Mouse (Mus musculus) lung, embryonic 16.5 days (tissue): ENCODE data around the gene Plekhg3. TPM values are rescaled to one million over a fixed set of nuclear protein-coding genes. Genes with fewer than 3 reads are reported as not detected.

Source experiments
- ATAC-seq: fragments of 200-750 bp; cut with Nextera tagmentation; 2 replicates; pipeline ENCODE4 v1.8.0; 2017; ENCODE audit warnings: low read depth, mild to moderate bottlenecking, moderate library complexity
- H3K27ac ChIP-seq: fragments of 300-500 bp; sonication (generic); 2 replicates; pipeline ENCODE4 v1.5.1; 2014; ENCODE audit warnings: mild to moderate bottlenecking, control low read depth, low read length
- H3K27me3 ChIP-seq: fragments of 300-500 bp; sonication (generic); 2 replicates; pipeline ENCODE4 v1.6.1; 2014; ENCODE audit warnings: low read depth, low read length, mixed read lengths; ENCODE audit not compliant: control insufficient read depth, insufficient read depth
- H3K36me3 ChIP-seq: fragments of 300-500 bp; sonication (generic); 2 replicates; pipeline ENCODE4 v1.6.1; 2014; ENCODE audit warnings: low read length; ENCODE audit not compliant: control insufficient read depth, insufficient read depth
- H3K4me1 ChIP-seq: fragments of 300-500 bp; sonication (generic); replicated peaks from 2 replicates; pipeline ENCODE4 v1.6.1; 2014; ENCODE audit warnings: low read length, mixed read lengths; ENCODE audit not compliant: control insufficient read depth, insufficient read depth
- H3K4me2 ChIP-seq: fragments of 300-500 bp; sonication (generic); 2 replicates; pipeline ENCODE4 v1.6.1; 2014; ENCODE audit warnings: low read depth, low read length, control low read depth
- H3K4me3 ChIP-seq: fragments of 300-500 bp; sonication (generic); 2 replicates; pipeline ENCODE4 v1.5.1; 2014; ENCODE audit warnings: mild to moderate bottlenecking, low read length, control low read depth
- H3K9ac ChIP-seq: fragments of 300-500 bp; sonication (generic); 2 replicates; pipeline ENCODE4 v1.6.1; 2014; ENCODE audit warnings: low read length, control low read depth
- H3K9me3 ChIP-seq: fragments of 300-500 bp; sonication (generic); 2 replicates; pipeline ENCODE4 v1.6.1; 2016; ENCODE audit warnings: low read length; ENCODE audit not compliant: control insufficient read depth
- WGBS: fragments of 180-500 bp; shearing (Covaris S2); extraction: QIAGEN DNeasy Blood & Tissue Kit; methylation state at CpG from one replicate; pipeline ENCODE4 v1.1.7; 2014; 5-methylcytosine and 5-hydroxymethylcytosine counted together
- polyA plus RNA-seq: library from polyadenylated mRNA; unstranded; fragments of >200 nt; fragmentation: Nextera tagmentation; extraction: Ambion mirVana; gene quantifications from 2 replicates; pipeline ENCODE4 v1.2.1, GENCODE M21; 2015

Gene Plekhg3
- polyA plus RNA-seq, 1 experiment from 2014 or later, result 7.5 TPM

DNA sequence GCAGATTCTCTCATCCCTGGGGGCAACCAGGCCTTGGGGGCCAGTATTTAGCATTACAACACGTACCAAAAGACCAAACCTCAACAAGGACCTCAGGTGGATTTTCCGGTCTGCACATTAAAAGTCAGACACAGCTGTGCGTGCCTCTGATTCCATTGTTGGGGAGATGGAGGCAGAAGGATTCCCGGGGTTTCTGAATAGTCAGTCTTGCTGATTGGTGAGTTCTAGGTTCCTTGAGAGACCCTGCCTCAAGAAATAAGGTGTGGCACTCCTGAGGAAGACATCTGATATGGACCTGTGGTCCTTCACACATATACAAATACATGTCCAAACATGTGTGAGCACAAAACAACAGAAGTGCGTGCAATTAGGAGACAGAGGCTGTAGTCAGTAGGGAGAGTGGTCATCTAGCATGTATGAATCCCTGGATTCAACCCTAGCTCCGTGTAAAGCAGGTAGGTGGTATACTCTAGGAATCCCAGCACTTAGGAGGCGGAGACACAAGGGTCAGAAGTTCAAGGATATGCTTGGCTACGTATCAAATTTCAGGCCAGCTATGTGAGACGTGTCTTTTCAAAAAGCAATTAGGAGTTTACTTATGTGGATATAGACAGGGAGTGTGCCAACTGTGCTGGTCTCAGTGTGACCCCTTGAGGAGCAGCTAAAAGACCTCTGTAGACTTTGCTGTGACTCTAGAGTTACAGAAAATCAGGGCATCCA is 39.7 kb downstream of the Plekhg3 start:
- no peak overlapping the region for H3K4me2 ChIP-seq
- ATAC-seq, result peak; percentile 42; the same call in 1 of the 2 replicates
- H3K36me3 ChIP-seq, result peaks cover 11% of the 10 kb centered on the region
- H3K9me3 ChIP-seq, result peaks cover 3% of the 10 kb centered on the region; the same call in 1 of the 2 replicates
- no peak overlapping the region for H3K4me3 ChIP-seq
- H3K27ac ChIP-seq, result no peak overlapping the region
- H3K27me3 ChIP-seq, result no peaks in the 10 kb centered on the region
- H3K9ac ChIP-seq, result no peak overlapping the region
- H3K4me1 ChIP-seq, result peaks cover 6% of the 10 kb centered on the region; the same call in 1 of the 2 replicates
- 57% methylated on average over 9 of the region's 9 CpGs for WGBS

GRCm38 (mm10) chr12:76571266-76571665 is 40.6 kb downstream of the Plekhg3 start:
- Histone ChIP-seq H3K9ac (no peak overlapping the region), H3K4me3 (no peak overlapping the region), H3K27ac (no peak overlapping the region), H3K4me1 (peaks cover 6% of the 10 kb centered on the region; the same call in 1 of the 2 replicates), H3K27me3 (no peaks in the 10 kb centered on the region), H3K36me3 (peaks cover 11% of the 10 kb centered on the region), H3K9me3 (peaks cover 3% of the 10 kb centered on the region; the same call in 1 of the 2 replicates), H3K4me2 (no peak overlapping the region)
- 81% methylated on average over 10 of the region's 10 CpGs for WGBS
- no peak for ATAC-seq

DNA sequence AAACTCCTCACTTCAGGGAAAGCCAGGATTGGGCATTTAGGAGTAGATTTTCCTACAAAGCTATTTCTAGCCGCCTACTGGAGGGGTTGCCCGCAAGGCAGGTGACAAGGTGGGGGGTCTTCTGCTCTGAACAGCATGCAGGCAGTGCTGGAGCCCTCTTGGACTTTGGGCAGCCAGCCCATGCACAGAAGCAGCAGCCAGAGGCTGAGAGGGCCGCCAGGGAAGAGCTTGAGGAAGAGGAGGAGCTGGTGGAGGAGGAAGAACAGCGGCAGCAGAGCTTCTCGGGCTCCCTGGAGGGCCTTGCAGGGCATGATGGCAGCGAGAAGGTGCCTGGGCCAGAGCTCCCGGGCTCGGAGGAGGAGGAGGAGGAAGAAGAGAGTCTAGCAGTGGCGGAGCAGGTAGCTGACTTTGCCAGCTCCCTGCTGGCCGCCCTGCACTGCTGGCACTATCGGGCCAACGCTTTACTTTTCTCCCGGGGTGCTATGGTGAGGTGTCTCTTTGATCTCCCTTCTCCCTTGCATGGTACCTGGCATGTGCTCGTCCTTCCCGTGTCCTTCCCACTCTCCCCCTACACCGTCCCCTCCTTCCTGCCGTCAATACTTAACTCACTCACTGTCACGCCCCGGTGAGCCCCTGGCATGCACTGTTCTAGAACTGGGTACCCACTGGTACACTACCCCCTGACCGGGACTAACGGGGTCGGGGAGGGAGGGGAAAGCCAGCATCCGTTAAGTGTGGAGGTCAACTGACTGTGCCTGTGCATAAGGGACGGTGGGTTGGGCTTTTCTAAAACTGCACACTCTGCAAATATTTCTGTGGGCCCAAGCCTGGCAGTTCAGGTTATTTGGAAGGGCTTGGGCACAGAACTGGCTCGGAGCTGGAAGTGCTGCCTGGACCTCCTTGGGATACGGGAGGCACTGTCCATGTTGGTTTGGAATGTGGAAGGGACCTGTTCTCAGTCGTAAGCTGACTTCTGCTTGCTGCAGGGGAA is 41.9 kb downstream of the Plekhg3 start:
- Histone ChIP-seq H3K9ac (no peak overlapping the region), H3K4me3 (no peak overlapping the region), H3K36me3 (peaks cover 11% of the 10 kb centered on the region), H3K9me3 (no peaks in the 10 kb centered on the region; the same call in 1 of the 2 replicates), H3K27me3 (no peaks in the 10 kb centered on the region), H3K27ac (no peak overlapping the region), H3K4me1 (peaks cover 6% of the 10 kb centered on the region; the same call in 1 of the 2 replicates), H3K4me2 (no peak overlapping the region)
- no peak for ATAC-seq
- 70% methylated on average over 27 of the region's 27 CpGs for WGBS

DNA sequence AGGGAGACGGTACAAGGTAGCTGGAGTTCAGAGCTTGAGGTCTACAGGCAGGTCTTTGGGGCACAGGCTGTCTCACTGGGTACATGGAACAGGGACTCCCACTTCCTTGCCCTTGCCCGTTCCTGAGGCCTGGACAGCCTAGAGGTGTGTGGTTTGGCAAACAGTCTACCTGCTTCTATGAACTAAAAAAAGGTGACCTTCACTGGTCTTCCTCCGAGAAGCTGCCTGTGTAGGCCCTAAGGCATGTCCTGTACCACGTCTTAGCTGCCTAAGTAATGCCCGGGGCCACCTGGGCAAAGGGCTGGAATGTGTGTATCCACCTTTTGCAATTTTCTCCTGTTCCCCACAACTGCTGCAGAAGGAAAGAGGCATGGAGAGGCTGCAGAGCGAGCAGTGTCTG is 42.7 kb downstream of the Plekhg3 start:
- ATAC-seq, result no peak
- Histone ChIP-seq H3K4me3 (no peak overlapping the region), H3K27me3 (no peaks in the 10 kb centered on the region), H3K4me1 (peaks cover 6% of the 10 kb centered on the region; the same call in 1 of the 2 replicates), H3K9ac (no peak overlapping the region), H3K27ac (no peak overlapping the region), H3K9me3 (no peaks in the 10 kb centered on the region), H3K36me3 (peaks cover 11% of the 10 kb centered on the region), H3K4me2 (no peak overlapping the region)
- WGBS, result 87% methylated on average over 6 of the region's 6 CpGs

- H3K36me3 ChIP-seq, result peaks cover 11% of the 10 kb centered on the region
- no peak for ATAC-seq
- no peaks in the 10 kb centered on the region for H3K27me3 ChIP-seq
- H3K27ac ChIP-seq, result no peak overlapping the region
- H3K9ac ChIP-seq, result no peak overlapping the region
- WGBS, result 93% methylated on average over 6 of the region's 6 CpGs
- no peaks in the 10 kb centered on the region for H3K9me3 ChIP-seq
- no peak overlapping the region for H3K4me2 ChIP-seq
- H3K4me3 ChIP-seq, result no peak overlapping the region
- H3K4me1 ChIP-seq, result peaks cover 6% of the 10 kb centered on the region; the same call in 1 of the 2 replicates
Observed at GRCm38 (mm10) chr12:76574815-76575214, 44.1 kb downstream of the Plekhg3 start.

DNA sequence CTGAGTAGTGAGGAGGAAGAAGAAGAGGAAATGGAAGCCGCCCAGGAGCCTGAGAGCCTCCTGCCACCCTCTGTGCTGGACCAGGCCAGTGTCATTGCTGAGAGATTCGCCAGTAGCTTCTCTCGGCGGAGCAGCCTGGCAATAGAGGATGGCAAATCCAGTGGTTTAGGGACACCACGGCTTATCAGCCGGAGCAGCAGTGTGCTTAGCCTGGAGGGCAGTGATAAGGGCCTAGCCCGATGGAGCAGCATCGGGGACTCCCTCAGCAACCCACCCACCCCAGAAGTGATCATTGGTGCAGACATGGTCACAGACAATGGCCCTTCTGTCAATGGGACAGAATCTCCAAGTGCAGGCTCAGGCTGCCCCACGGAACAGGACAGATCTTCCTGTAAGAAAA is 45.4 kb downstream of the Plekhg3 start:
- Histone ChIP-seq H3K9ac (no peak overlapping the region), H3K27me3 (no peaks in the 10 kb centered on the region), H3K4me1 (no peaks in the 10 kb centered on the region), H3K36me3 (peaks cover 11% of the 10 kb centered on the region), H3K9me3 (no peaks in the 10 kb centered on the region), H3K4me3 (no peak overlapping the region), H3K4me2 (no peak overlapping the region), H3K27ac (no peak overlapping the region)
- 81% methylated on average over 9 of the region's 9 CpGs for WGBS
- ATAC-seq, result no peak

DNA sequence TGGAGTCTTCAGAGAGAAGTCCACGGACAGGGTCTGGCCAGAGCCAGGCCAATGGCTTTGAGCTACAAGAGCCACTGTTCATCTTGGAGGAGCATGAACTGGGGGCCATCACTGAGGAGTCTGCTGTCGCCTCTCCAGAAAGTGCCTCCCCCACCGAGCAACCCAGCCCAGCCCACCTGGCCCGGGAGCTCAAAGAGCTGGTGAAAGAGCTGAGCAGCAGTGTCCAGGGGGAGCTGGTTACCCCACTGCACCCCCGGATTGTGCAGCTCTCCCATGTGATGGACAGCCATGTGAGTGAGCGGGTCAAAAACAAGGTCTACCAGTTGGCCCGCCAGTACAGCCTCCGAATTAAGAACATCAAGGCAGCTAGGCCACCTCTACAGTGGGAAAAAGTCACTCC is 46.1 kb downstream of the Plekhg3 start:
- Histone ChIP-seq H3K27ac (no peak overlapping the region), H3K9me3 (no peaks in the 10 kb centered on the region), H3K4me2 (no peak overlapping the region), H3K36me3 (peaks cover 11% of the 10 kb centered on the region), H3K4me1 (no peaks in the 10 kb centered on the region), H3K9ac (no peak overlapping the region), H3K4me3 (no peak overlapping the region), H3K27me3 (no peaks in the 10 kb centered on the region)
- ATAC-seq, result no peak
- WGBS, result 94% methylated on average over 8 of the region's 8 CpGs

GRCm38 (mm10) chr12:76577858-76578257 is 47.2 kb downstream of the Plekhg3 start:
- Histone ChIP-seq H3K9me3 (no peaks in the 10 kb centered on the region), H3K9ac (no peak overlapping the region), H3K4me1 (peaks cover 6% of the 10 kb centered on the region), H3K4me3 (no peak overlapping the region), H3K27me3 (no peaks in the 10 kb centered on the region), H3K36me3 (peaks cover 11% of the 10 kb centered on the region), H3K4me2 (no peak overlapping the region), H3K27ac (no peak overlapping the region)
- WGBS, result 86% methylated on average over 16 of the region's 16 CpGs
- ATAC-seq, result no peak

DNA sequence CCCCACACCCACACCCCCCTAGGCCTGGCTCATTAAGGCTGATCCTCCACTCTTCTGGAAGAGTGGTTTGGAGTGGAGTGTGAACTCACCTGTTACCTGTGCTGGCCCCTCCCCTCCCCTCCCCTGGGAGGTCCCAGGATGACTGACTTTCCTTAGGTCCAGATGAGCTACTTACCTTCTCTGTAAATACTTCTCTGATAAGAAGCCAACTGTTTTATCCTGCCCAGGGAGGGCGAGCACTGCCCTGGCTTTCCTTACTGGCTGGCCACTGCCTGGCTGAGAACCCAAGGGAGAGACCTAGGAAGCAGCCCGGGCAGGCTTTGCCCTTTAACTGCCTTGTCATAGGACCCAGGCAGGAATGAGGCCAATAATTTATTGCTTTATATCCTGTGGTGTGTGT is 47.8 kb downstream of the Plekhg3 start:
- no peak overlapping the region for H3K9ac ChIP-seq
- 61% methylated on average over 2 of the region's 2 CpGs for WGBS
- H3K9me3 ChIP-seq, result no peaks in the 10 kb centered on the region
- peaks cover 8% of the 10 kb centered on the region for H3K36me3 ChIP-seq
- ATAC-seq, result no peak
- H3K4me1 ChIP-seq, result peaks cover 11% of the 10 kb centered on the region
- H3K4me3 ChIP-seq, result no peak overlapping the region
- no peaks in the 10 kb centered on the region for H3K27me3 ChIP-seq
- no peak overlapping the region for H3K4me2 ChIP-seq
- H3K27ac ChIP-seq, result no peak overlapping the region
